Mouse (Mus musculus): Measurements from ENCODE around the gene Glo1.

The Glo1 gene

DNA sequence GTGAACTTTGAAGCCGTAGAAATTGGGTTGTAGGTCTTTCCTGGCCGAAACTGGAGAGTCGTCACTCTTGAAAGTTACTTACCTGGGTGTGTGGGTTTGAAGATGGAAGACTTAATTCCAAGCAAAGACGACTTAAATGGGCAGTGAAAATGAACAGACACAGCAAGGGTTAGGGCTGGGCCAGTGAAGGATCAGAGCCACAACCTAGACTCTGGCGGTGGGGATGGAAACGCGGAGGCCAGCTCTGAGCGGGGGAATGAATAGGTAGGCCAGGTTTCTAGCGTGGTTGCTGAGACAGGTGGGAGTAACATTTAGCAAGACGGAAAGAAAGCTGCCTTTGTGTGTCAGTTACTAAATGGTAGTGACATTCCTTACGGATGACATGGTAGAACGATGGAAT is 49.7 kb downstream of the Glo1 start:
- DNase-seq (ENCODE audit: low spot score in 2 of 2) = no peak

DNA sequence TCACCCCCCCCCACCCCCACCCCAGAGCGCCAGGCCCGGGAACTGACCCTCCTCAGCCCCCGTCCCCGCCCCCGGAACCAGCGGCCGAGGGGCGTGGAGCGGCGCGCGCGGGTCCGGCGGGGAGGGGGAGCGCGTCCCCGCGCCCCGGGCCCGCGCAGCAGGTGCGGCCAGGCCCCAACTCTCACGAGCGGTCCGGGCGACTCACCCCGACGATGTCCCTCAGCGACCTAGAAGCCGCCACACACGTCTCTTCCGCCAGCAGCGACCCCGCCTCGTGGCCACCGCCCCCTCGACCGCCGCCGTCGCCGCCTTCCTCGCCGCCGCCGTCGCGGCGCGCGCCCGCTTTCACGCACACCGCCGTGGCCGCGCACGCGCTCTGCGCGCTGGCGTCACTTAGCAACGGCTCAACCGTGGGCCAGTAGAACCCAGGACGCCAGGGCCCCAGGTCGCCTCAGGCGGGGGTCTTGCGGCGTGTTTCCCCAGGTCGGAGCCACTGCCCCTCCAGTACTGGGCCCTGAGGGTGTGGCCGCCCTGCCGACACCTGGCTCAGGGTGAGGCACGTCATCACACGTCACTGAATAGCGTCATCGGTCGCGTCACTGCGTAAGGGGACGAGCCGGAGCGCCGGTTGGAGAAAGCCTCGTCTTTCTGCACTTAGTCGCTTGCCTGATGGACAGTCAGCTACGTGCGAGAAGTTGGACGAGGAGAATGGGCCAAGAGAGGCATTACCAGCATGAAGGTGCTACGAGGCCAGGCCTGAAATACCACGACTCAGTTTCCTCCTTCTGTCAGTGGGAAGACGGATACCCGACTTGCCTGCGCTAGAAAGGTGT is 50.5 kb downstream of the Glo1 start, which contains the start of gene Btbd9:
TSS of gene Btbd9 (minus strand) at position 548 of the 833 bp plus-strand sequence.
- peak; percentile 94 to 99 for DNase-seq (ENCODE audit: low spot score in 2 of 2)

- DNase-seq (ENCODE audit: low spot score in 2 of 2) = peak in 1 of 2 experiments; percentile 63
These were observed 51.4 kb downstream of the Glo1 start for GRCm38 (mm10) chr17:30575121-30575904.

DNA sequence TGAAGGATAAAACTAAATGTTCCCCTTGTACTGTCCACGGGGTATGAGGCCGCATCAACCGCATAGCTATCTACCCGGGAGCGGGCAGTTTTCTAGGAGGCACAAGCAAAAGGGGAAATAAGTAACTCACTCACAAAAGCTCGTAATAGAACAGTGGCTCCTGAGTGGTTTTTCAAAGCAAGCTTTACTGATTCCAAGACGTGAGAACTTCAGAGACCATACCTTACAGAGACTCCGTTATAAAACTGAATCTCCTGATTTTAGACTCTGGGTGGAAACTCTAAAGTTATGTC is 51.9 kb downstream of the Glo1 start:
- no peak for DNase-seq (ENCODE audit: low spot score in 2 of 2)

GRCm38 (mm10) chr17:30573990-30574782 is 52.5 kb downstream of the Glo1 start:
- DNase-seq (ENCODE audit: low spot score in 2 of 2) = no peak

DNA sequence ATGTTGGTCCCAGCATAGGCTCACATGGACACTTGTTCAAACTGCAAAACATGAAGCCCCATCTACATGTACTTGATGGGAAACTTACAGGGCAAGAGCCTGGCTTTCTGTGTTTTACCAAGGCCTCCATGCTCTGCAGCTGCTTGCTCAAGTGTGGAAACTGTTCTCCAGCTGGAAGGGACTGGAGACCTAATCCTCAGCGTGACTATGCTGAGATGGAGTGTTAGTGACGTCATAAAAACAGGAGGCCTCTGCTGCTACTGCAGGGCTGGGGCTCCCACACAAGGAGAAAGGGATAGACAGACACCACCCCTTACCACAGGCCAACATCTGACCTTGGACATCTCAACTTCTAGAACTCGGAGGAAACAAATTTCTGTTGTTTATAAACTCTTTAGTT is 55.7 kb downstream of the Glo1 start:
- DNase-seq (ENCODE audit: low spot score in 2 of 2) = no peak

GRCm38 (mm10) chr17:30570173-30570572 is 56.5 kb downstream of the Glo1 start:
- no peak for DNase-seq (ENCODE audit: low spot score in 2 of 2)

GRCm38 (mm10) chr17:30568473-30568872 is 58.2 kb downstream of the Glo1 start:
- DNase-seq (ENCODE audit: low spot score in 2 of 2) = no peak

GRCm38 (mm10) chr17:30564971-30565370 is 61.7 kb downstream of the Glo1 start:
- DNase-seq (ENCODE audit: low spot score in 2 of 2) = no peak

GRCm38 (mm10) chr17:30564407-30564806 is 62.3 kb downstream of the Glo1 start:
- DNase-seq (ENCODE audit: low spot score in 2 of 2) = no peak

GRCm38 (mm10) chr17:30563484-30564075 is 63.1 kb downstream of the Glo1 start:
- DNase-seq (ENCODE audit: low spot score in 2 of 2) = no peak

DNA sequence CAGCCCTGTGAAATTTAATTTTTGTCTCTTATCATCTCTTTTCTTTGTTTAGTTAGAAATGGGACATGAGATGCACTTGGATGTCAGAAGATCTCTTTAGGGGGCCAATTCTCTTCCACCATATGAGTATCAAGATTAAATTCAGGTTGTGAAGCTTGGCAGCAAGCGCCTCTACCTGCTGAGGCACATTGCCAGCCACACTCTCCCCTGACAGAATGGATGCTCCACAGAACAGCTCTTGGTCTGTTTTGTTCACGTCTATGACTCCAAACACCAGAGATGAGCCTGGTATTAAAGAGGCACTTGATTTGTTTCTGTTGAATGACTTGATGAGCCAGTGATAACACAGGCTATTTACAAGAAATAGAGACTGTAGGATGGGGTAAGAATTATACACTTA is 63.9 kb downstream of the Glo1 start:
- DNase-seq (ENCODE audit: low spot score in 2 of 2) = no peak

- peak; percentile 68 to 89 for DNase-seq (ENCODE audit: low spot score in 2 of 2)
These were observed 67.1 kb downstream of the Glo1 start for GRCm38 (mm10) chr17:30559536-30559935.

DNA sequence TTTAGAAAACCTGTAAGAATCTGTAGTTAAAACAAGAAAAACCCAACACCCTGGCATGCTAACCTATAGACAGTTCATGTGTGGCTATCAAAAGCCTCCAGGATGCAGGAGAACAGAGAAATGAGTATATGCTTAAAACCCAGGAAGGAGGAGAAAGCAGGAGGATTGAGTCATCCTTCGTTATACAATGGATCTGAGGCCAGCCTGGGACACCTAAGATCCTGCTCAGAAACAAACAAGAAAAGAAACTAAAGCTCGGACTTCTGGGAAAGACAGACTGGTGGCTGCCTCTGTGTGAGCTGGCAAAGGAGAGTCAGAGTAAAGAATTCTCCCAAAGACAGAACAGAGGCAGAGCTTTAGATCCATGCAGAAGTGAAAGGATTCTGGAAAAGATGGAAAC is 68.0 kb downstream of the Glo1 start:
- DNase-seq (ENCODE audit: low spot score in 2 of 2) = no peak

- no peak for DNase-seq (ENCODE audit: low spot score in 2 of 2)
These were observed 70.2 kb downstream of the Glo1 start for GRCm38 (mm10) chr17:30556512-30556911.

- no peak for DNase-seq (ENCODE audit: low spot score in 2 of 2)
These were observed 73.4 kb downstream of the Glo1 start for GRCm38 (mm10) chr17:30553027-30553937.

- no peak for DNase-seq (ENCODE audit: low spot score in 2 of 2)
These were observed 75.9 kb downstream of the Glo1 start for GRCm38 (mm10) chr17:30550774-30551107.

GRCm38 (mm10) chr17:30549899-30550773 is 76.5 kb downstream of the Glo1 start:
- no peak for DNase-seq (ENCODE audit: low spot score in 2 of 2)

DNA sequence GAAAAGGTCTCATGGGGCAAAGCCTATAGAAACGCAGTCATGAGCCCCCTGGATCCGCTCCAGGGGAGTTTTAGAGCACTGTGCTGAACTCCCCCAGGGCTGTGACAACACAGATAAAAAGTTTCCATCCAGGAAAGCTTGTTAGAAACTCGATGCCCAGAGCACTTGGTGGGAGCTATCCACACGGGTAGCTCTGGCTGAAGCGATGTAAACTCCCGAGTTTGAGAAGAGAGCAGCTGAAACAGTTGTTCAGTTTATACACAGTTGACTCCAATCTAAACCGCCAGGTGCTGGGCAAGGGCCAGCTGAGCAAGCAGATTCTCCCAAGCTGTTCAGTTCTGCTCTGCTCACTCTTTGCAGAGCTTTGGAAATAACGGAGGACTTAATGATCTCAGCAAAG is 87.6 kb downstream of the Glo1 start:
- DNase-seq (ENCODE audit: low spot score in 2 of 2) = no peak

GRCm38 (mm10) chr17:30536651-30537050 is 90.0 kb downstream of the Glo1 start:
- no peak for DNase-seq (ENCODE audit: low spot score in 2 of 2)

Measured in spleen, postnatal 10 days (tissue).